Mouse (Mus musculus): ENCODE measurements at regions not wholly inside any gene's neighbourhood (a gene's known extent, or its start where the extent isn't known, plus 50 kb on each side); places are given as distances from the start of the nearest gene placed in this dataset.

- TF ChIP-seq POLR2A (IDR thresholded peaks at IDR 0.05; ENCODE audit: insufficient read depth, low read depth, low read length) (no peak), CTCF (IDR thresholded peaks at IDR 0.05; ENCODE audit: insufficient read depth, low read depth, low read length) (no peak)
Observed at GRCm38 (mm10) chr13:99052076-99052475, 67.7 kb upstream of the 1700024P04Rik start.

Data from olfactory bulb, adult 2 months (tissue).